Mouse (Mus musculus) cerebellum, adult 11 months (tissue): ENCODE measurements at regions not wholly inside any gene's neighbourhood (a gene's known extent, or its start where the extent isn't known, plus 50 kb on each side); places are given as distances from the start of the nearest gene placed in this dataset.

Source experiments
- DNase-seq: peaks from one replicate; pipeline ENCODE4 v3.0.0; 2022

- DNase-seq: no peak
These were observed 50.2 kb upstream of the Bod1 start for GRCm38 (mm10) chr11:31721908-31722307.

- no peak for DNase-seq
These were observed 52.8 kb upstream of the Bod1 start for GRCm38 (mm10) chr11:31724506-31724905.

- DNase-seq: no peak
These were observed 54.4 kb upstream of the Bod1 start for GRCm38 (mm10) chr11:31725936-31726647.

GRCm38 (mm10) chr11:31727289-31727688 lies 55.6 kb upstream of the Bod1 start:
- DNase-seq: no peak

GRCm38 (mm10) chr11:31729728-31730127 lies 58.0 kb upstream of the Bod1 start:
- no peak for DNase-seq

DNA sequence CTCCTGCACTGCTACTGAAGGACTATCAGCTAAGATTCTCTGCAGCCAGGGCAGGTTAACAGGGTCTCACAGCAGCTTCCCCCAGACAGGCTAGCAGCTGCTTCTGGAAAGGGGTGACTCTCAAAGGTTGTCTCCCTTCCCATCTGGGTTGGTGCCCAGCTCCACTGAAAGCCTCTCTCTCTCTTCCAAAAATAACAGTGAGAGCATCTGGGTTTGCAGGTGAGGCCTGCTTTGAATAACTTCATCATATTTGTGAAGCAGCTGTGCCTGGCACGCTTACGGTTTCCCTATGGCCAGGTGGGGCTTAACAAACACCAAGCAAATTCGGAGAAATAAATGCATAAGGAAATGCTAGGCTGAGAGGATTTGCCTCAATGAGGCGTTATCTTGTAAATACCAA lies 58.5 kb upstream of the Bod1 start:
- DNase-seq: no peak

GRCm38 (mm10) chr11:31730680-31731079 lies 59.0 kb upstream of the Bod1 start:
- no peak for DNase-seq

- no peak for DNase-seq
These were observed 59.8 kb upstream of the Bod1 start for GRCm38 (mm10) chr11:31731459-31731858.

- DNase-seq: no peak
These were observed 60.7 kb upstream of the Bod1 start for GRCm38 (mm10) chr11:31732342-31732741.

- DNase-seq: no peak
These were observed 61.3 kb upstream of the Bod1 start for GRCm38 (mm10) chr11:31732958-31733357.

GRCm38 (mm10) chr11:31734091-31734490 lies 62.4 kb upstream of the Bod1 start:
- no peak for DNase-seq

DNA sequence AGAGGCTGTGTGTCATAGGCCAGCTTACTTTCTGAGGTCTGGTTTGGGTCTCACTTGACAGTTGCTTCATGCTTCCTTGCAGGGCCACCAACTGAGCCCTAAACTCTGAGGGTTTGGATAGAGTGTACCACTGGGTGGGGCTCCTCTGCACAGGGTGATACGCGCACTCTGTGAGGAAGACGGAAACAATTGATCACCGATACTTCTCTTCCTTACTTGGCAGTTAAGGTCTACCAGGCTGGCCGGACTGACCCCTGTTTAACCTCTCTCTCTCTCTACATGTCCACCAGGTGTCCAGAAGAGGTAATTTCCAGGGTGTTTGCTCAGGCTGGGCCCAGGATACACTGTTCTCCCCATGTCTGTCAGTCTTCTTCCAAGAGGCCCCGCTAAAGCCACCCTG lies 63.6 kb upstream of the Bod1 start:
- DNase-seq: no peak

- no peak for DNase-seq
These were observed 64.4 kb upstream of the Bod1 start for GRCm38 (mm10) chr11:31736086-31736485.

GRCm38 (mm10) chr11:31736556-31737089 lies 64.9 kb upstream of the Bod1 start:
- DNase-seq: no peak

GRCm38 (mm10) chr11:31738148-31739021 lies 66.7 kb upstream of the Bod1 start:
- DNase-seq: no peak

DNA sequence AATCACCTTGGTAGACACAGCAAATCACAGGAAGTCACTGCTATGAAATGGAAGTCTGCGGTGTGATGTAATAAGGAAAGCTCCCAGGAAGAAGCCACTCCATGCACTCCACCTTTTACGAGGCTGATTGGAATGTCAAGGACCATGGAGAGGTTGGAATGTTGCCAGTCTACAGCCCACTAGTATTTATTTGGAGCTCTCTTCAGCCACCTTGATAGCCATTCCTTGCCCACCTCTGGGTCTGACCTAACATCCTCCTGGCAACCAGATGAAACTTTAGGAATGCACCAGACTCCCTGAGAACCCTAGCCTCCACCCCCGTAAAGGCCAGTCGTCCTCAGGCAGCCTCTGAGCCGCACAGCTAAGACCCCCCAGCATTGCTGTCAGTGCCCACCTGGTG lies 68.7 kb upstream of the Bod1 start:
- no peak for DNase-seq

DNA sequence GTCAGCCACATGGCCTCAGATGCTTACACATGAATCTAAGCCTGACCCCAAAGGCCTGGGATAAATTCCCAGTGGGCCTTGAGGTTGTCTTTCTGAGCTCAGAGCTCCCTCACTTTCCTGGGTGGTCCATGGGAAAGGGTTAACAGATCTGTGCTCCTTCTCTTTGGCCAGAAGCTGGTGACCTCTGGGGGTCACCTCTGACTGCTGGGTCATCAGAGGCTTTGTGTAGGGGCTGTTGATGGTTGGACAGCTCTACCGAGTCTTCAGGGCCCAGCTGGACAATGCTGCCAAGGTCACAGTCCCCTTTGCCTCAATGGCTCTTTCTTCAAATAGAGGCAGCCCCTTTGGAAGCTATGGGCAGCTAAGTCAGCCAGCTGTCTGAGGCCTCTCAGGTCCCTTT lies 70.5 kb upstream of the Bod1 start:
- DNase-seq: no peak

- DNase-seq: no peak
These were observed 72.5 kb upstream of the Bod1 start for GRCm38 (mm10) chr11:31744076-31744785.

GRCm38 (mm10) chr11:31745028-31745865 lies 73.6 kb upstream of the Bod1 start:
- DNase-seq: no peak

DNA sequence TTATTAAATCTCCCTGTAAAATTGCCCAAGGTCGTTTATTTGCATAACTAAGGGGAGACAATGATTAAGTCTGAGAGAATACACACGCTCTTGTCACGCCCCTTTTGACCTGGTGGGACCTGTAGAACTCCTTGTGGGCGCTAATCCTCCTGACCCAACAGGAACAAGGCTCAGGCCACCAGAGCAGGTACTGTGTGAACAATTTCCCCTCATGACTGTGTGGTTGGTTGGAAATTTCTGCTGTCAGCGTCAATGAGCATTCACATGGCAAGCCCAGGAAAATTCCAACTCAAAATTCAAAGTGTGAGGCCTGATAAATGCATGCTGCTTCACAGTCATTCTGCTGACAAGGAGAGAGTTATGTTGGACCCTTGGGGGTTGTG lies 74.2 kb upstream of the Bod1 start:
- DNase-seq: no peak

- no peak for DNase-seq
These were observed 74.8 kb upstream of the Bod1 start for GRCm38 (mm10) chr11:31746488-31746887.

DNA sequence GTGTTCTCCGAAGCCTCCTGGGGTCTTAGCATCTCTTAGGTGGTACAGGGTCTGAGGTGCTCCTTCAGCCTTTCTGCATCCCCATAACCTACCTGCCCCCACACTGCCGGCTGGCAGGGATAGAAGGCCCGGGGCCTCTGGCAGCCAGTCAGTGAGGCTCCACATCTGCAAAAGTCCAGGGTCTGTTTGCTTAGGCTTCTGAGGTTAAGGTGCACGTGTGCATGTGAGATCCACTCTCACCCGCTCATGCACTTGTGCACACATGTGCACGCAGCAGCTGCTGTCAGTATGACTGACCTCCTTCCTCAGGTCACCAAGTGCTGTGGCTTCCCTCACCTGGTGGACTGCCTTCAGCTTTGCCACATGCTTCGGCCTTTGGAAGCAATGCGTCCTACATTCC lies 75.3 kb upstream of the Bod1 start:
- DNase-seq: no peak
